Mouse (Mus musculus) ES-E14 (cell line): Measurements from ENCODE around the gene H2-Ke6. TPM values are rescaled to one million over a fixed set of nuclear protein-coding genes. Genes with fewer than 3 reads are reported as not detected.

ENCODE experiments used
- DNase-seq: peaks from one replicate; pipeline ENCODE4 v3.0.0-alpha.2; 2013; ENCODE audit warnings: low read depth, low spot score
- H3K27ac ChIP-seq: 2 replicates; pipeline ENCODE4 v1.5.1; 2012; ENCODE audit warnings: low read depth, mild to moderate bottlenecking, low read length, moderate library complexity, mixed read lengths; ENCODE audit not compliant: poor library complexity, insufficient read depth, severe bottlenecking
- H3K36me3 ChIP-seq: 2 replicates; pipeline ENCODE4 v1.6.1; 2012; ENCODE audit warnings: mild to moderate bottlenecking, low read length, moderate library complexity, mixed read lengths; ENCODE audit not compliant: control insufficient read depth, poor library complexity, insufficient read depth, severe bottlenecking
- H3K4me1 ChIP-seq, 2 experiments: fragments of 150-350 bp in 1 of 2; sonication (generic) in 1 of 2; 2 replicates each; pipeline ENCODE4 v1.6.1; 2012; ENCODE audit warnings: low read length in 2 of 2, mild to moderate bottlenecking in 1 of 2, mixed read lengths in 1 of 2; ENCODE audit not compliant: control insufficient read depth in 2 of 2, insufficient read depth in 2 of 2, poor library complexity in 1 of 2
- H3K4me3 ChIP-seq, 2 experiments: fragments of 150-350 bp in 1 of 2; sonication (generic) in 1 of 2; 2 replicates each; pipeline ENCODE4 v1.5.1; 2012; ENCODE audit warnings: low read length in 2 of 2, low read depth in 1 of 2, mild to moderate bottlenecking in 1 of 2, mixed read lengths in 1 of 2; ENCODE audit not compliant: insufficient read depth in 1 of 2, poor library complexity in 1 of 2, severe bottlenecking in 1 of 2
- H3K9ac ChIP-seq: 2 replicates; pipeline ENCODE4 v1.6.1; 2012; ENCODE audit warnings: low read depth, mild to moderate bottlenecking, low read length, mixed read lengths; ENCODE audit not compliant: poor library complexity, insufficient read depth, severe bottlenecking
- H3K9me3 ChIP-seq: fragments of 150-350 bp; sonication (generic); 2 replicates; pipeline ENCODE4 v1.6.1; 2012; ENCODE audit warnings: low read depth, mild to moderate bottlenecking, low read length; ENCODE audit not compliant: control insufficient read depth, insufficient read depth
- CHD2 ChIP-seq: IDR thresholded peaks from 2 replicates; pipeline ENCODE4 v1.6.1; 2014; ENCODE audit warnings: mild to moderate bottlenecking, low read depth, low read length, inconsistent platforms
- HCFC1 ChIP-seq: IDR thresholded peaks from 2 replicates; pipeline ENCODE4 v1.6.1; 2012; ENCODE audit warnings: low read length, inconsistent platforms, borderline replicate concordance; ENCODE audit not compliant: insufficient read depth
- MAFK ChIP-seq: IDR thresholded peaks from 2 replicates; pipeline ENCODE4 v1.6.1; 2014; ENCODE audit warnings: mild to moderate bottlenecking, low read depth, low read length, inconsistent platforms; ENCODE audit not compliant: insufficient read depth
- ZC3H11A ChIP-seq: IDR thresholded peaks from 2 replicates; pipeline ENCODE4 v1.6.1; 2012; ENCODE audit warnings: low read depth, mild to moderate bottlenecking, inconsistent platforms, low read length, borderline replicate concordance
- ZNF384 ChIP-seq: IDR thresholded peaks from 2 replicates; pipeline ENCODE4 v1.6.1; 2012; ENCODE audit warnings: low read depth, low read length, inconsistent platforms
- in situ Hi-C, 2 experiments: fragments of 600-800 bp; cut with MboI; formaldehyde crosslinking; loops; one replicate each; pipeline ENCODE4 v1.15.1; 2025; ENCODE audit warnings: low sequenced_read_pairs in 2 of 2, inconsistent platforms in 1 of 2; ENCODE audit not compliant: unreplicated experiment in 2 of 2
- total RNA-seq: library from RNA; depleted of rRNA; stranded (reverse); fragments of 300-350 nt; gene quantifications from 2 replicates; pipeline ENCODE4 v1.2.3, GENCODE M21; 2012; rRNA removed

Gene H2-Ke6
- total RNA-seq = 15.5 and 27.7 TPM in 2 replicates

GRCm38 (mm10) chr17:34027656-34028223 is at the start of gene H2-Ke6:
Gene H2-Ke6, minus strand, starts transcription at chr17:34028060.
- peak; percentile 95 for DNase-seq
- peaks cover 26% of the 10 kb centered on the region for H3K36me3 ChIP-seq
- peak within 1 kb of the TSS; percentile 65 for H3K9ac ChIP-seq
- in situ Hi-C loops = no loop called here
- no peak within 1 kb of the TSS for H3K27ac ChIP-seq
- peak within 1 kb of the TSS; percentile 78 to 90 for H3K4me3 ChIP-seq
- no peaks in the 10 kb centered on the region for H3K9me3 ChIP-seq
- H3K4me1 ChIP-seq = peaks cover 7 to 35% of the 10 kb centered on the region in 2 experiments
- no peak for TF ChIP-seq ZNF384
- TF ChIP-seq HCFC1 = 0 out of 2 replicates have a peak, but pooled peaks have one; percentile 11
- TF ChIP-seq CHD2 = no peak
- TF ChIP-seq ZC3H11A = no peak
- no peak for TF ChIP-seq MAFK

- H3K4me1 ChIP-seq = peaks cover 0 to 3% of the 10 kb centered on the region in 2 experiments; a peak in 1 of 4 replicates
- no peak overlapping the region for H3K27ac ChIP-seq
- H3K4me3 ChIP-seq = no peak overlapping the region
- peak; percentile 89 for DNase-seq
- TF ChIP-seq CHD2 (no peak), ZNF384 (no peak), ZC3H11A (no peak), MAFK (no peak), HCFC1 (no peak)
- no peaks in the 10 kb centered on the region for H3K9me3 ChIP-seq
- in situ Hi-C loops = no loop called here
- no peak overlapping the region for H3K9ac ChIP-seq
- H3K36me3 ChIP-seq = no peaks in the 10 kb centered on the region
Observed at GRCm38 (mm10) chr17:34077549-34077948, 49.7 kb upstream of the H2-Ke6 start.

GRCm38 (mm10) chr17:34075271-34075670 is 47.4 kb upstream of the H2-Ke6 start:
- in situ Hi-C loops = no loop called here
- Histone ChIP-seq H3K9me3 (no peaks in the 10 kb centered on the region), H3K4me1 (peaks cover 0 to 3% of the 10 kb centered on the region in 2 experiments; a peak in 1 of 4 replicates), H3K9ac (no peak overlapping the region), H3K27ac (no peak overlapping the region), H3K4me3 (no peak overlapping the region), H3K36me3 (no peaks in the 10 kb centered on the region)
- DNase-seq = peak; percentile 71
- TF ChIP-seq MAFK (no peak), ZNF384 (no peak), CHD2 (no peak), ZC3H11A (no peak), HCFC1 (no peak)

- H3K27ac ChIP-seq = no peak overlapping the region
- peaks cover 0 to 3% of the 10 kb centered on the region in 2 experiments; a peak in 1 of 4 replicates for H3K4me1 ChIP-seq
- DNase-seq = no peak
- H3K4me3 ChIP-seq = no peak overlapping the region
- in situ Hi-C loops = no loop called here
- no peak for TF ChIP-seq ZC3H11A
- no peak for TF ChIP-seq MAFK
- no peak for TF ChIP-seq ZNF384
- no peak for TF ChIP-seq CHD2
- no peak for TF ChIP-seq HCFC1
- no peaks in the 10 kb centered on the region for H3K36me3 ChIP-seq
- H3K9ac ChIP-seq = no peak overlapping the region
- no peaks in the 10 kb centered on the region for H3K9me3 ChIP-seq
Observed at GRCm38 (mm10) chr17:34072091-34072490, 44.2 kb upstream of the H2-Ke6 start.
